Mouse (Mus musculus) skeletal muscle tissue, adult 2 months (tissue): Measurements from ENCODE around the gene Tpmt.

ENCODE experiments used
- DNase-seq: peaks from one replicate; pipeline ENCODE4 v3.0.0-alpha.2; 2012; ENCODE audit warnings: low read depth, low spot score

Gene Tpmt

GRCm38 (mm10) chr13:47042024-47042633 is 2.4 kb downstream of the Tpmt start:
- DNase-seq = no peak

GRCm38 (mm10) chr13:47040061-47040460 is 4.5 kb downstream of the Tpmt start:
- no peak for DNase-seq

- no peak for DNase-seq
These were observed 6.6 kb downstream of the Tpmt start for GRCm38 (mm10) chr13:47037946-47038345.

GRCm38 (mm10) chr13:47033602-47034001 is 10.9 kb downstream of the Tpmt start:
- DNase-seq = no peak

GRCm38 (mm10) chr13:47030376-47031107 is 14.0 kb downstream of the Tpmt start:
- no peak for DNase-seq

DNA sequence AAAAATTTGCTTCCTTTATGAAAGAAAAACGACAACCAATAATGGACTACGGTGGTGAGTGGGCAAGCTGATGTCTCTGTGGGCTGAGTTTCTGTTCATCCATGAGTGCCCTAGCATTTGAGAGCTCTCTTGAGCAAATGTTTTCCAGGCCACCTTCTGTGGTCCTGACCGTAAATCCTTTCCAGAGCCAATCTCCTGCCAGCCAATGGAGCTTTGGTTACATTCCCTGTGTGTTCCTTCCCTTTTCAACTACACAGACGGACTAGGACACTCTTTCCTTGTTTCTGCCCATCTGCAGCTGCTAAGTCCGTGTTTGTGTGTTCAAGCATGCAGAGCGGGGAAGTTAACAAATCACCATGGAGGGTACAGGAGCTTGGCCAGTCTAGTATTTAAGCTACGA is 23.7 kb downstream of the Tpmt start:
- DNase-seq = no peak

DNA sequence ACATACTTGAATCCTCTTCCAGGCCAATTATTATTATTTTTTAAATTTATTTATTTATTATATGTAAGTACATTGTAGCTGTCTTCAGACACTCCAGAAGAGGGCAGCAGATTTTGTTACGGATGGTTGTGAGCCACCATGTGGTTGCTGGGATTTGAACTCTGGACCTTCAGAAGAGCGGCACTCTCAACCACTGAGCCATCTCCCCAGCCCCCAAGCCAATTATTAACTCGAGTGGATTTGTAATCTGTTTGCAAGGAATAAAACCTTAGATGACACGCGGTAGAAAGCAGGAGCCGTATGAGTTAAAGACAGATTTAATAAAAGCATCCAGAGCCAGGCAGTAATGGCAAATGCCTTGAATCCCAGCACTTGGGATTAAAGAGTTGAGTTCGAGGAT is 24.8 kb downstream of the Tpmt start:
- no peak for DNase-seq

DNA sequence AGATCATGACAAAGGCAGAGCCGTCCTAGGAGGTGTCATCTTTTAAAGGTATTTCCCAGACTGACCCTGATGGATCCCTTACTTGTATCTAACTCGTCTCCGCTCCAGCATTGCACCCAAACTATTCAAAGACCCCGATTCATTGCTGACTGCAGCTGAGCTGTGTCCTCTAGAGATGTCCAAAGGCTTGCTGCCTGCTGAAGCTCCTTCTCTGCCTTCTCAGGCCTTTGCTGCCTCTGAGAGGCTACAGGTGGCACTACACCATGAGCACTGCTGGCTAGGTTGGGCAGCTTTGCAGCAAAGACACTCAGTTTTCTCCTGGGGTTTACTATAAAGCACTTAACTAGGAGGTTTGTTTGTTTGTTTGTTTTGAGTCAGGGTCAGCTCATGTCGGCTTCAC is 27.3 kb downstream of the Tpmt start:
- peak; percentile 41 for DNase-seq

DNA sequence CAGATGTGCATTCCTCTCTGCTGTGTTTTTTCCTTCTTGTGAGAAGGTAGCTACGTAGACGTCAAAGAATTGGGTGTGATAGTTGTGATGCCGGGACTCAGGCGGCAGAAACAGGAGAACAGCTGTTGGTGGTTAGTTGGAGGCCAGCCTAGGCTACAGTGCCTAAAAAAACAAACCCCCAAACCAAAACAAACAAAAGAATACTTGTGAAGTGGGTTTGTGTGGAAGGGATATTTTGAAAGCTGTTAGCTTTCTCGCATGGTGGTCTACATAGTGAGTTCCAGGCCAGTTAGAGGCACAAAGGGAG is 29.4 kb downstream of the Tpmt start:
- no peak for DNase-seq

DNA sequence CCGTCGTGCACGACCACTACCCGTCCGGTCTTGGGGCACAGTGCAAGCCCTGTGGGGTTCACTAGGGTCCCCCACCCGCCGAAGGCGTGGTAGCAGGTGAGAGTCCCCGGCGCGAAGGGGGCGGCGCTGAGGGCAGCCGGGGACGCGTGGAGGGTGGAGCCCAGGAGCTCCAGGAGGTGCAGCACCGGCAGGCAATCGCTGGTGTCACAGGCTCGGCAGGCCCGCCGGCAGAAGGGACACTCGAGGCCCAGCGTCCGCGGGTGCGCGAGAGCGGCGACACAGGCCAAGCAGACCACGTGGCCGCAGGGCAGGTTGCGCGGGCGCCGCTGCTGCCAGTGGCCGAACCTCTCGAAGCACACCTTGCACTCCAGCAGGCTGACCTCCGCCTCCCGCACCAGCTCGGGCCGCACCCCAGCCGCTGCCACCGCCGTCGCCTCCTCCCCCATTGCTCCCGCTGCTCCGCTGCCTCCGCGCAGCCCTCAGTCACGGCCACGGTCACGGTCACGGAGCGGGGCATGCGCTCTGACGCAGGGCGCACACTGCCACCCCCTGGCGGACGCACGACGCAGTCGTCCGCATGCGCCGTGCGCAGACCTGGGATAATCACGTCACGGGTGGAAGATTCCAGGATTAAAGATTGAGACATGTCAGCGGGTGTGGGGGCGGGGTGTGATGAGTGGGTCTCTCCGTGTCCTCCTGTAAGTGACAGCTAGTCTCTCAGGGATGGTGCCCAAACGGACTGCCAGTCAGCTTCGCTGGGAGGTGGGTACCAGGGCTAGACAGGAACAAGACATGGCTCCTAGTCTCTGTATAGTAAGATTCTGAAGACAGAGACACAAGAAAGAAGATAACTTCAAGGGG is 30.0 kb downstream of the Tpmt start, which contains the start of gene Nhlrc1:
Gene Nhlrc1, minus strand, starts transcription at position 517 of the 861 bp plus-strand sequence.
- peak; percentile 66 for DNase-seq

- DNase-seq = no peak
These were observed 30.8 kb downstream of the Tpmt start for GRCm38 (mm10) chr13:47013740-47014139.

- DNase-seq = no peak
These were observed 42.9 kb downstream of the Tpmt start for GRCm38 (mm10) chr13:47001590-47001989.

DNA sequence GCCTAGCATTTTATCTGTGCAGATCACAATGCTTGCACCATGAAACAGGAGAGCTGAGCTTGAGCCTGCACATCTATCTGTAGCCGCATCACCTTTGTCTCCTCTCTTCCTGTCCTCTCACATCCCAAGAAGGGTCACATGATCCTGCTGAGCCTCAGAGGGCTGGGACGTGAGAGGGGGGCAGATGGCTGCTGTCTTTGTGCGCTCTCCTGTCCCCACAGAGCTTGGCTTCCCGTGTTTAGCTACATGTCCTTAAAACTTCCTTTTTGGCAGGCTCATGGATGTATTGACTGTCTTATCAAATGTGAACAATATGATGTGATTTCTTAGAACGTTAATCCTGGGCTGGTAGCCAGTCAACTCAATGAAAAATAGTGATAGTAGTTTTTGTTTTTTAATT is 45.0 kb downstream of the Tpmt start:
- no peak for DNase-seq

DNA sequence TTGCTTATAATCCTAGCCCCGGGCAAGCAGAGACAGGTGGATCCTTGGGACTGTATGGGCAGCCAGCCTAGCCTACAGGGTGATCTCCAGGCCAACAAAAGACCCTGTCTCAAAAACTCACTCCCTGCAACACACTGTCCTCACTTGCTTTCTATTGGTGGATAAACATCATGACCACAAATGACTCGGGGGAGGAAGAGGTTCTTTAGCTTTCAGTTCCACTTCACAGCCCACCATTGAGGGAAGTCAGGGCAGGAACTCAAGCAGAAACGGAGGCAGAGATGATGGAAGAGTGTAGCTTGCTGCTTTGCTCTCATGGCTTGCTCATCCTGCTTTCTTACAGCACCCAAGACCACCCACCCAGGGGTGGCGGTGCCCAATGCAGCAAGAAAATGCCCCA is 47.2 kb downstream of the Tpmt start:
- no peak for DNase-seq

DNA sequence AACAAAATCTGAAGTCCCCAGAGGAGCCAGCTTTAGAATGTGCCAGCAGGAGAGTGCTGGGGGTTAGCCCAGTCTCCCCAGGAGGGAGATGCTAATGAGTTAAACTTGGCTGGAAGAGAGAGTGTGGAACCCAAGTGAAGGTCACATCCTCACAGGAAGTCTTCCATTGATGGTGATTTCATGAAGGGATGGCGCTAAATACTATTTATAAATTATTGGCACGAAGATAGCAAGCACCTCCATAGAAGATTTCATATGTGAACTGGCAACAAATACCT is 51.3 kb downstream of the Tpmt start:
- DNase-seq = no peak

GRCm38 (mm10) chr13:46992516-46993273 is 51.8 kb downstream of the Tpmt start:
- no peak for DNase-seq

DNA sequence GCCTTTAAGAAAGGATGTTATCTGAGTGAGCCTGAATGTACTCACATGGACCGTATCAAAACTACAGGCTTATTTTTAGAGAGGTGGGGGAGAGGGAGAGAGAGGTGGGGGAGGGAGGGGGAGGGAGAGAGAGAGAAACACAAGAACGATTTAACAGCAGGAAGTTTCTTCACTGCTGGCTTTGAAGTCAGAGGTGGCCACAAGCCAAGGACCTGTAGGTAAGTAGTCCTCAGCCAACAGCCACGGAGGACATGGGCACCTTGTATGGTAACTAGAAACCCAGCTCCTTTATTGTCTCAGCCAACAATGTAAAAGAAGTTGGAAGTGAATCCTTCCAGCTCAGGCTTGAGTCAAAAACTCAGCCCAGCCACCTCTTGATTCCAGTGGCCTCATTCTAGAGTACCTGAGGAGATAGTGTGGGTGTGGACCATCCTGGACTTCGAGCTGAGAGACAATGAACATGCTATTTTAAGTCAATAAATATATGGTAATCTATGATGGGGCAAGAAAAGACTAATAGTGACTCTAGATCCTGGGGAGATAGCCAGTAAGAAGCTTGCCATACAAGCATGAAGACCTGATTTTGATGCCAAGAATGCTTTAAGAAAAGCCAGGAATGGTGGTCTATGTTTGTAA is 54.0 kb downstream of the Tpmt start:
- no peak for DNase-seq

GRCm38 (mm10) chr13:46987941-46988340 is 56.6 kb downstream of the Tpmt start:
- DNase-seq = no peak

GRCm38 (mm10) chr13:46986208-46986607 is 58.3 kb downstream of the Tpmt start:
- DNase-seq = no peak

GRCm38 (mm10) chr13:46983878-46984277 is 60.7 kb downstream of the Tpmt start:
- DNase-seq = no peak

GRCm38 (mm10) chr13:46979836-46980490 is 64.6 kb downstream of the Tpmt start:
- no peak for DNase-seq
